Mouse (Mus musculus): ENCODE data around the gene Gm20388. TPM values are rescaled to one million over a fixed set of nuclear protein-coding genes. Genes with fewer than 3 reads are reported as not detected.

Gm20388 gene
- 1 to 10 TPM; 2.2 to 7.6 TPM for total RNA-seq (2021)
- long read RNA-seq, experiment 1, partial matches to known transcripts: 11 of 182 reads
- long read RNA-seq, experiment 1, other reads (novel, unspliced or antisense): 171 of 182 reads
- long read RNA-seq, experiment 2, partial matches to known transcripts: 6 of 139 reads
- long read RNA-seq, experiment 2, other reads (novel, unspliced or antisense): 133 of 139 reads

- DNase-seq (ENCODE audit: low spot score in 2 of 2): peak; percentile 87 to 93
- Histone ChIP-seq H3K27ac (peak within 1 kb of the TSS; percentile 96), H3K4me3 (peak within 1 kb of the TSS; percentile 76)
- TF ChIP-seq CTCF (conservative IDR thresholded peaks at IDR 0.05): no peak
Observed at GRCm38 (mm10) chr8:119910547-119911257, at the start of gene Gm20388. Gene Gm20388 (plus strand): TSS chr8:119910841.

- Histone ChIP-seq H3K27ac (peak within 1 kb of the TSS; percentile 85), H3K4me3 (peak within 1 kb of the TSS; percentile 76)
- TF ChIP-seq CTCF (conservative IDR thresholded peaks at IDR 0.05): no peak
- DNase-seq (ENCODE audit: low spot score in 2 of 2): peak; percentile 96
Observed at GRCm38 (mm10) chr8:119861706-119862389, 48.8 kb upstream of the Gm20388 start, which contains the start of gene Klhl36. Gene Klhl36 (plus strand): TSS chr8:119862266.

GRCm38 (mm10) chr8:119862390-119862734 is 48.3 kb upstream of the Gm20388 start:
- Histone ChIP-seq H3K27ac (peak overlapping the region; percentile 85), H3K4me3 (peak overlapping the region; percentile 76)
- DNase-seq (ENCODE audit: low spot score in 2 of 2): no peak
- no peak for TF ChIP-seq CTCF (conservative IDR thresholded peaks at IDR 0.05)

GRCm38 (mm10) chr8:119862749-119863148 is 47.9 kb upstream of the Gm20388 start:
- TF ChIP-seq CTCF (conservative IDR thresholded peaks at IDR 0.05): no peak
- DNase-seq (ENCODE audit: low spot score in 2 of 2): no peak
- peak overlapping the region; percentile 85 for H3K27ac ChIP-seq
- peak overlapping the region; percentile 76 for H3K4me3 ChIP-seq

- DNase-seq (ENCODE audit: low spot score in 2 of 2): no peak
- no peak overlapping the region for H3K4me3 ChIP-seq
- no peak for TF ChIP-seq CTCF (conservative IDR thresholded peaks at IDR 0.05)
- H3K27ac ChIP-seq: no peak overlapping the region
Observed at GRCm38 (mm10) chr8:119869616-119870015, 41.0 kb upstream of the Gm20388 start.

GRCm38 (mm10) chr8:119873181-119873580 is 37.5 kb upstream of the Gm20388 start:
- no peak overlapping the region for H3K27ac ChIP-seq
- no peak for TF ChIP-seq CTCF (conservative IDR thresholded peaks at IDR 0.05)
- no peak overlapping the region for H3K4me3 ChIP-seq
- DNase-seq (ENCODE audit: low spot score in 2 of 2): no peak

GRCm38 (mm10) chr8:119881301-119881700 is 29.3 kb upstream of the Gm20388 start:
- no peak for TF ChIP-seq CTCF (conservative IDR thresholded peaks at IDR 0.05)
- no peak for DNase-seq (ENCODE audit: low spot score in 2 of 2)
- H3K4me3 ChIP-seq: no peak overlapping the region
- no peak overlapping the region for H3K27ac ChIP-seq

GRCm38 (mm10) chr8:119881917-119882316 is 28.7 kb upstream of the Gm20388 start:
- no peak overlapping the region for H3K27ac ChIP-seq
- no peak for DNase-seq (ENCODE audit: low spot score in 2 of 2)
- TF ChIP-seq CTCF (conservative IDR thresholded peaks at IDR 0.05): no peak
- no peak overlapping the region for H3K4me3 ChIP-seq

- DNase-seq (ENCODE audit: low spot score in 2 of 2): no peak
- Histone ChIP-seq H3K4me3 (no peak overlapping the region), H3K27ac (no peak overlapping the region)
- TF ChIP-seq CTCF (conservative IDR thresholded peaks at IDR 0.05): no peak
Observed at GRCm38 (mm10) chr8:119883281-119883680, 27.4 kb upstream of the Gm20388 start.

GRCm38 (mm10) chr8:119885612-119886011 is 25.0 kb upstream of the Gm20388 start:
- DNase-seq (ENCODE audit: low spot score in 2 of 2): no peak
- no peak overlapping the region for H3K27ac ChIP-seq
- no peak for TF ChIP-seq CTCF (conservative IDR thresholded peaks at IDR 0.05)
- H3K4me3 ChIP-seq: no peak overlapping the region

GRCm38 (mm10) chr8:119887130-119887529 is 23.5 kb upstream of the Gm20388 start:
- peak; percentile 73 for TF ChIP-seq CTCF (conservative IDR thresholded peaks at IDR 0.05)
- Histone ChIP-seq H3K27ac (no peak overlapping the region), H3K4me3 (no peak overlapping the region)
- DNase-seq (ENCODE audit: low spot score in 2 of 2): no peak

GRCm38 (mm10) chr8:119888012-119888411 is 22.6 kb upstream of the Gm20388 start:
- no peak for DNase-seq (ENCODE audit: low spot score in 2 of 2)
- Histone ChIP-seq H3K4me3 (no peak overlapping the region), H3K27ac (no peak overlapping the region)
- no peak for TF ChIP-seq CTCF (conservative IDR thresholded peaks at IDR 0.05)

GRCm38 (mm10) chr8:119897069-119897468 is 13.6 kb upstream of the Gm20388 start:
- DNase-seq (ENCODE audit: low spot score in 2 of 2): no peak
- no peak for TF ChIP-seq CTCF (conservative IDR thresholded peaks at IDR 0.05)
- H3K27ac ChIP-seq: no peak overlapping the region
- H3K4me3 ChIP-seq: no peak overlapping the region
